Mouse (Mus musculus) hindbrain, embryonic 11.5 days (tissue): ENCODE results near the gene Add1. TPM values are rescaled to one million over a fixed set of nuclear protein-coding genes. Genes with fewer than 3 reads are reported as not detected.

Experiments used
- ATAC-seq: fragments of 200-750 bp; cut with Nextera tagmentation; 2 replicates; pipeline ENCODE4 v1.8.0; 2017; ENCODE audit warnings: mild to moderate bottlenecking, moderate TSS enrichment, moderate library complexity; ENCODE audit not compliant: low FRiP score
- DNase-seq: peaks from one replicate; pipeline ENCODE4 v3.0.0-alpha.2; 2015; ENCODE audit warnings: low spot score
- H3K27ac ChIP-seq: fragments of 300-500 bp; sonication (generic); 2 replicates; pipeline ENCODE4 v1.5.1; 2014; ENCODE audit warnings: mild to moderate bottlenecking, low read depth, low read length
- H3K27me3 ChIP-seq: fragments of 300-500 bp; sonication (generic); 2 replicates; pipeline ENCODE4 v1.6.1; 2014; ENCODE audit warnings: mild to moderate bottlenecking, low read length, moderate library complexity, mixed read lengths; ENCODE audit not compliant: control insufficient read depth, insufficient read depth
- H3K36me3 ChIP-seq: fragments of 300-500 bp; sonication (generic); 2 replicates; pipeline ENCODE4 v1.6.1; 2014; ENCODE audit warnings: mild to moderate bottlenecking, low read length, moderate library complexity, mixed read lengths; ENCODE audit not compliant: control insufficient read depth, insufficient read depth
- H3K4me1 ChIP-seq: fragments of 300-500 bp; sonication (generic); replicated peaks from 2 replicates; pipeline ENCODE4 v1.6.1; 2014; ENCODE audit warnings: low read length, mixed read lengths; ENCODE audit not compliant: control insufficient read depth, insufficient read depth
- H3K4me2 ChIP-seq: fragments of 300-500 bp; sonication (generic); replicated peaks from 2 replicates; pipeline ENCODE4 v1.6.1; 2014; ENCODE audit warnings: mild to moderate bottlenecking, low read depth, low read length
- H3K4me3 ChIP-seq: fragments of 300-500 bp; sonication (generic); 2 replicates; pipeline ENCODE4 v1.5.1; 2014; ENCODE audit warnings: low read depth, low read length
- H3K9ac ChIP-seq: fragments of 300-500 bp; sonication (generic); 2 replicates; pipeline ENCODE4 v1.6.1; 2014; ENCODE audit warnings: low read depth, low read length
- H3K9me3 ChIP-seq: fragments of 300-500 bp; sonication (generic); 2 replicates; pipeline ENCODE4 v1.6.1; 2016; ENCODE audit warnings: low read length; ENCODE audit not compliant: control insufficient read depth
- WGBS: fragments of 180-500 bp; shearing (Covaris S2); extraction: QIAGEN DNeasy Blood & Tissue Kit; methylation state at CpG from one replicate; pipeline ENCODE4 v1.1.7; 2014; 5-methylcytosine and 5-hydroxymethylcytosine counted together
- polyA plus RNA-seq: library from polyadenylated mRNA; unstranded; fragments of >200 nt; fragmentation: Nextera tagmentation; extraction: Ambion mirVana; gene quantifications from 2 replicates; pipeline ENCODE4 v1.2.1, GENCODE M21; 2014

Add1 gene
- polyA plus RNA-seq, 1 experiment from 2014 or later = 161 TPM

- Histone ChIP-seq H3K9ac (no peak overlapping the region), H3K4me3 (no peak overlapping the region), H3K27me3 (no peaks in the 10 kb centered on the region; the same call in 1 of the 2 replicates), H3K4me1 (no peaks in the 10 kb centered on the region), H3K36me3 (no peaks in the 10 kb centered on the region), H3K27ac (no peak overlapping the region), H3K9me3 (no peaks in the 10 kb centered on the region), H3K4me2 (no peak overlapping the region)
- 62% methylated on average over 4 of the region's 4 CpGs for WGBS
- DNase-seq = no peak
- no peak for ATAC-seq
Observed at GRCm38 (mm10) chr5:34530687-34531086, 42.8 kb upstream of the Add1 start.

GRCm38 (mm10) chr5:34533066-34533465 is 40.4 kb upstream of the Add1 start:
- no peaks in the 10 kb centered on the region for H3K9me3 ChIP-seq
- H3K4me3 ChIP-seq = no peak overlapping the region
- no peaks in the 10 kb centered on the region for H3K36me3 ChIP-seq
- H3K4me2 ChIP-seq = no peak overlapping the region
- no peaks in the 10 kb centered on the region for H3K4me1 ChIP-seq
- H3K9ac ChIP-seq = no peak overlapping the region
- no peak for ATAC-seq
- no peak overlapping the region for H3K27ac ChIP-seq
- no peak for DNase-seq
- WGBS = 74% methylated on average over 5 of the region's 5 CpGs
- no peaks in the 10 kb centered on the region for H3K27me3 ChIP-seq

GRCm38 (mm10) chr5:34533820-34534219 is 39.6 kb upstream of the Add1 start:
- no peak overlapping the region for H3K27ac ChIP-seq
- H3K9ac ChIP-seq = no peak overlapping the region
- no peak for ATAC-seq
- no peak for DNase-seq
- no peaks in the 10 kb centered on the region for H3K36me3 ChIP-seq
- H3K27me3 ChIP-seq = no peaks in the 10 kb centered on the region
- no peaks in the 10 kb centered on the region for H3K9me3 ChIP-seq
- no peaks in the 10 kb centered on the region for H3K4me1 ChIP-seq
- no peak overlapping the region for H3K4me2 ChIP-seq
- H3K4me3 ChIP-seq = no peak overlapping the region
- 68% methylated on average over 3 of the region's 3 CpGs for WGBS

- Histone ChIP-seq H3K4me1 (no peaks in the 10 kb centered on the region), H3K27me3 (no peaks in the 10 kb centered on the region), H3K27ac (no peak overlapping the region), H3K4me3 (no peak overlapping the region), H3K9ac (no peak overlapping the region), H3K9me3 (no peaks in the 10 kb centered on the region), H3K36me3 (no peaks in the 10 kb centered on the region), H3K4me2 (no peak overlapping the region)
- WGBS = 84% methylated on average over 5 of the region's 5 CpGs
- no peak for DNase-seq
- no peak for ATAC-seq
Observed at GRCm38 (mm10) chr5:34534776-34535581, 38.5 kb upstream of the Add1 start.

GRCm38 (mm10) chr5:34535831-34536230 is 37.6 kb upstream of the Add1 start:
- Histone ChIP-seq H3K27me3 (no peaks in the 10 kb centered on the region), H3K4me1 (no peaks in the 10 kb centered on the region), H3K4me2 (no peak overlapping the region), H3K9ac (no peak overlapping the region), H3K4me3 (no peak overlapping the region), H3K27ac (no peak overlapping the region), H3K9me3 (no peaks in the 10 kb centered on the region), H3K36me3 (no peaks in the 10 kb centered on the region)
- ATAC-seq = no peak
- DNase-seq = no peak
- WGBS = 85% methylated on average over 7 of the region's 7 CpGs

- ATAC-seq = no peak
- H3K36me3 ChIP-seq = no peaks in the 10 kb centered on the region
- no peak overlapping the region for H3K27ac ChIP-seq
- H3K4me1 ChIP-seq = no peaks in the 10 kb centered on the region
- DNase-seq = no peak
- H3K27me3 ChIP-seq = no peaks in the 10 kb centered on the region
- no peak overlapping the region for H3K4me2 ChIP-seq
- H3K9me3 ChIP-seq = no peaks in the 10 kb centered on the region
- WGBS = 75% methylated on average over 7 of the region's 7 CpGs
- no peak overlapping the region for H3K9ac ChIP-seq
- H3K4me3 ChIP-seq = no peak overlapping the region
Observed at GRCm38 (mm10) chr5:34538079-34538478, 35.4 kb upstream of the Add1 start.

GRCm38 (mm10) chr5:34538527-34538926 is 34.9 kb upstream of the Add1 start:
- DNase-seq = peak; percentile 45
- 38% methylated on average over 5 of the region's 5 CpGs for WGBS

GRCm38 (mm10) chr5:34539121-34539520 is 34.3 kb upstream of the Add1 start:
- no peaks in the 10 kb centered on the region for H3K27me3 ChIP-seq
- H3K36me3 ChIP-seq = no peaks in the 10 kb centered on the region
- H3K4me2 ChIP-seq = no peak overlapping the region
- H3K9me3 ChIP-seq = no peaks in the 10 kb centered on the region
- no peak overlapping the region for H3K27ac ChIP-seq
- no peak overlapping the region for H3K9ac ChIP-seq
- DNase-seq (no peak), ATAC-seq (no peak)
- WGBS = 85% methylated on average over 2 of the region's 2 CpGs
- no peak overlapping the region for H3K4me3 ChIP-seq
- no peaks in the 10 kb centered on the region for H3K4me1 ChIP-seq

More at GRCm38 (mm10) chr5:34538527-34538926, 34.9 kb upstream of the Add1 start:
- H3K4me2 ChIP-seq = no peak overlapping the region
- H3K27ac ChIP-seq = no peak overlapping the region
- H3K27me3 ChIP-seq = no peaks in the 10 kb centered on the region
- H3K4me1 ChIP-seq = no peaks in the 10 kb centered on the region
- H3K9ac ChIP-seq = no peak overlapping the region
- no peak overlapping the region for H3K4me3 ChIP-seq
- H3K36me3 ChIP-seq = no peaks in the 10 kb centered on the region
- ATAC-seq = no peak
- H3K9me3 ChIP-seq = no peaks in the 10 kb centered on the region

GRCm38 (mm10) chr5:34542166-34542565 is 31.3 kb upstream of the Add1 start:
- H3K9me3 ChIP-seq = no peaks in the 10 kb centered on the region
- no peak for ATAC-seq
- H3K4me2 ChIP-seq = no peak overlapping the region
- no peaks in the 10 kb centered on the region for H3K27me3 ChIP-seq
- DNase-seq = no peak
- H3K27ac ChIP-seq = no peak overlapping the region
- no peak overlapping the region for H3K9ac ChIP-seq
- no peaks in the 10 kb centered on the region for H3K4me1 ChIP-seq
- WGBS = 85% methylated on average over 1 of the region's 1 CpGs
- H3K4me3 ChIP-seq = no peak overlapping the region
- no peaks in the 10 kb centered on the region for H3K36me3 ChIP-seq
